Mouse (Mus musculus) embryonic facial prominence, embryonic 13.5 days (tissue): ENCODE results near the gene Pirt. TPM values are rescaled to one million over a fixed set of nuclear protein-coding genes. Genes with fewer than 3 reads are reported as not detected.

Experiments used
- ATAC-seq: fragments of 200-750 bp; cut with Nextera tagmentation; 2 replicates; pipeline ENCODE4 v1.8.0; 2017; ENCODE audit warnings: low read depth; ENCODE audit not compliant: insufficient number of reproducible peaks, insufficient read depth, low FRiP score, low TSS enrichment
- H3K27ac ChIP-seq: fragments of 300-500 bp; sonication (generic); 2 replicates; pipeline ENCODE4 v1.5.1; 2015; ENCODE audit warnings: moderate library complexity, mild to moderate bottlenecking, inconsistent platforms
- H3K27me3 ChIP-seq: fragments of 300-500 bp; sonication (generic); 2 replicates; pipeline ENCODE4 v1.6.1; 2015; ENCODE audit warnings: mild to moderate bottlenecking, inconsistent platforms
- H3K36me3 ChIP-seq: fragments of 300-500 bp; sonication (generic); 2 replicates; pipeline ENCODE4 v1.6.1; 2015; ENCODE audit warnings: mild to moderate bottlenecking, inconsistent platforms
- H3K4me1 ChIP-seq: fragments of 300-500 bp; sonication (generic); 2 replicates; pipeline ENCODE4 v1.6.1; 2015; ENCODE audit warnings: inconsistent platforms
- H3K4me2 ChIP-seq: fragments of 300-500 bp; sonication (generic); 2 replicates; pipeline ENCODE4 v1.6.1; 2015; ENCODE audit warnings: moderate library complexity, mild to moderate bottlenecking, inconsistent platforms
- H3K4me3 ChIP-seq: fragments of 300-500 bp; sonication (generic); 2 replicates; pipeline ENCODE4 v1.5.1; 2015; ENCODE audit warnings: mild to moderate bottlenecking, inconsistent platforms
- H3K9ac ChIP-seq: fragments of 300-500 bp; sonication (generic); 2 replicates; pipeline ENCODE4 v1.6.1; 2015; ENCODE audit warnings: mild to moderate bottlenecking, inconsistent platforms
- H3K9me3 ChIP-seq: fragments of 300-500 bp; sonication (generic); 2 replicates; pipeline ENCODE4 v1.6.1; 2016; ENCODE audit warnings: inconsistent platforms
- WGBS: fragments of 180-500 bp; shearing (Covaris S2); methylation state at CpG from one replicate; pipeline ENCODE4 v1.1.7; 2015; ENCODE audit warnings: mixed read lengths; 5-methylcytosine and 5-hydroxymethylcytosine counted together
- polyA plus RNA-seq: library from polyadenylated mRNA; unstranded; fragments of >200 nt; fragmentation: Nextera tagmentation; extraction: Ambion mirVana; gene quantifications from 2 replicates; pipeline ENCODE4 v1.2.1, GENCODE M21; 2015

The Pirt gene
- polyA plus RNA-seq, 1 experiment from 2014 or later = 0.51 TPM

DNA sequence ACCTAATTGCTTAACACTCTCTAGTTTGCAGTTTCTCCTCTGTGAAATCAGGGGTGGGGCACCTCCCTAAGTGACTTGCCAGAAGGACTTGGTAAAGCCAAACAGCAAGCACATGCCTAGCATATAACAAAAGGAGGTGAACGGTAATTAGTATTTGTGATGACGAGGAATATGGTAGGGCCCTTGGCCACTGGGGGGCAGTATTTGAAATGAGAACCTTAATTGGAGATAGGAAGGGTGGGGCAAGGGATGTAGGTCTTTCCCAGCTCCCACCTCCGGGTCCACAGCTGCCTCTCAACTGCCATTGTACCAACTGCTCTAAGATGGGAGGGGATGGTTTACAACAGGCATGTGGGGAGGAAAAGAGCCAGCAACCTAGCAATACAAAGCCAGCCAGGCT lies 2.5 kb downstream of the Pirt start:
- Histone ChIP-seq H3K27ac (no peak overlapping the region), H3K36me3 (no peaks in the 10 kb centered on the region), H3K9ac (no peak overlapping the region), H3K4me2 (no peak overlapping the region), H3K4me1 (no peaks in the 10 kb centered on the region), H3K27me3 (no peaks in the 10 kb centered on the region), H3K4me3 (no peak overlapping the region), H3K9me3 (no peaks in the 10 kb centered on the region)
- no peak for ATAC-seq
- 29% methylated on average over 3 of the region's 3 CpGs for WGBS

DNA sequence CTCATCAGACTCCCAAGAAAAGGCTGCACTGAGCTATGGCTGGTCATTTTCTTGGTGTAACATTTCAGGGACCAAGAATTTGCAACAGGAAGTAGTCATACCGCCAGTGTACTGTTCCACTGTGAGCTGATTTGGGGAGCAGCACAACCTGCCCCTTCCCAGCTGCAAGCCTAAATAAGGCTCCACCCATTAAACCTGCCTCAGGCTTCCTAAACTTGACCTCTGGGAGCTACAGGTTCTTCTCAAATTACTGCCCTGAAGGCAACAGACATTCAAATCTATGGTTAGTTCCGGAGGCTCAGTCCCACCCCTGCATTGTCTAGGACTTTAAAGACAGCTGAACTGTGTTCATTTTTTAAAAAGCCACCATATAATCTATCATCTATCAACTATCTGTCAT lies 8.2 kb downstream of the Pirt start:
- Histone ChIP-seq H3K4me1 (0 out of 2 replicates have a peak, but pooled peaks cover 11% of the 10 kb centered on the region), H3K27ac (no peak overlapping the region), H3K9ac (no peak overlapping the region), H3K27me3 (no peaks in the 10 kb centered on the region; the same call in 1 of the 2 replicates), H3K9me3 (no peaks in the 10 kb centered on the region), H3K36me3 (no peaks in the 10 kb centered on the region), H3K4me2 (no peak overlapping the region), H3K4me3 (no peak overlapping the region)
- 26% methylated on average over 2 of the region's 2 CpGs for WGBS
- ATAC-seq = no peak

DNA sequence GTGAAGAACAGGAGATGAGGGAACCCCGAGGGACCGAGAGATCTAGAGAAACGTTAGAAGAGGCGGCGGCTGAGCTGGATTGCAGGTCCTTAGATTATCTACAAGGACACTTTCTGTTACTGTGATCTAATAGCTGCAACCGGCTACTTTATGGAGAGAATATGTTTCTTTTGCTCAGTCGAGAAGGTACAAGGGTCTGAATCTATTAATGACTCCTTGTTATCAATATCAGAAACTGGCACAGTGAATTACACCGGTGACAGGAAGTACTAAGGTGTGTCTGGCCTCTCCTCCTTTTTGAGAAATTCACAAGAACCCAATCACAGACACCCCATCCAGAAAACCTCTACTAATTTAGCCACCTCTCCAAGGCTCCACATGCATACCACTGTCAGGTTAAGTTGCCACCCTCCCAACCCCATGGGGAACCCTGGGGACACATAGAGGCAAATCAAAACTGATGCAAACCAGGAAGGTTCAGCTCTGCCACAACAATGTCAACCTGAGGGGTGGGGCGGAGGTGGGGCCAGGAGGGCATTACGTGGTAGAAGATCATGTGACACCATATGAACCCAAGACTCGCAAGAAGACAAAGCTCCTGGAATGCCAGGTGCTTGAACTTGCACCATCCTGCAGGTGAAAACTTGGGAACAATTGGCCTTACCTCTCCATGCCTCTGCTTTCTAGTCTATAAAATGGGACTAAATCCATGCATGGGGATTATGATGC lies 12.5 kb downstream of the Pirt start:
- Histone ChIP-seq H3K4me2 (no peak overlapping the region), H3K27me3 (no peaks in the 10 kb centered on the region; the same call in 1 of the 2 replicates), H3K27ac (no peak overlapping the region), H3K4me3 (no peak overlapping the region), H3K36me3 (no peaks in the 10 kb centered on the region), H3K4me1 (0 out of 2 replicates have a peak, but pooled peaks cover 11% of the 10 kb centered on the region), H3K9me3 (no peaks in the 10 kb centered on the region), H3K9ac (no peak overlapping the region)
- WGBS = 74% methylated on average over 11 of the region's 11 CpGs
- ATAC-seq = no peak

DNA sequence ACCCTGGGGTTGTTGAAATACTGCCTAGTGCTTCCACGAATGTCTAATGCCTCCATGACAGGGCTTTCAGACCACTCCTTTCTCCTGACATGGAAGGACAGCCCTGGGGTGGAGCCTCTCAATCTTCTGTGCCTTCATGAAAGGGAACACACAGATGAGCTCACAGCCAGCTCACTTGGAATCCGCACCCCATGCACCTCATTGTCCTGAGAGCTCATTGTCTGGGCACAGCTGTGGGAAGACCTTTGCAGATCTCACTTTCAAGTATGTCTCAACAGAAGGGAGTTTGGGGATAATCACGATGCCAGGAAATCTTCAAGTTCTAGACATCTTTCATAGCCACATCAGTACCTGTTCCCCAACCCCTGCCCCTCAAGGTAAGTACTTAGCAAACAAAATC lies 16.5 kb downstream of the Pirt start:
- Histone ChIP-seq H3K4me1 (0 out of 2 replicates have a peak, but pooled peaks cover 2% of the 10 kb centered on the region), H3K4me2 (no peak overlapping the region), H3K9me3 (no peaks in the 10 kb centered on the region), H3K27ac (no peak overlapping the region), H3K9ac (no peak overlapping the region), H3K4me3 (no peak overlapping the region), H3K27me3 (no peaks in the 10 kb centered on the region; the same call in 1 of the 2 replicates), H3K36me3 (no peaks in the 10 kb centered on the region)
- WGBS = 69% methylated on average over 3 of the region's 3 CpGs
- ATAC-seq = no peak

DNA sequence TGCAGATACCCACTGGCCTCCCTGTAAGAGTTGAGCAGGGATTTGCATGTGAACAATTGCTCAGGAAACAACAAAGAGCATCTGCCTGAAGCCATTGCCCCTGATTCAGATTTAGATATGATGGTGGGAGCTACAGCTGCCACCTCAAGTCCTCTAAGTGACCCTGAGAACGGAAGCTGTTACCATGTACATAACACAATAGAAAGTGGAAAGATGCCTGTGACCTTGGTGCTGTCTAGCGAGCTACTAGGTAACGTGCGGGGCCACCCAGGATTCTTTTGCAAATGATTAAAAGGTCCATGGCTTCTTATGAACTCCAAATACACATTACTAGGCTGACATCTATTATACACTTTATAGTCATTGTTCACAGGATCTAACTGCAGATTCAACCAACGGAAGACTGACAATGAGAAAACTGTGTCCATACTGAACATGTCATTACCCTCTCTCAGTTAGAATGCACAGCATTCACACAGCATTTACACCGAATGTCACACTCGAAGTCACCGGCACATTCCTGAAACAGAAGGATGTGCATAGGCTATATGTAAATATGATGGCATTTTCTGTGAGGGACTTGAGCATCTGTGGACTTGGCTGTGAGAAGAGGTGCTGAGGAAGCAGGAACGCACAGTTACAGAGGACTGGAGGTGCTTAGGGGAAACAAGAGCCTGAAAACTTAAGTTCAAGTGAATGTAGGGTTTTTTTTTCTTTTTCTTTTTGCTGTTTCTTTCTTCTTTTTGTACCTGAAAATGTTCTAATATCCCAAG lies 21.2 kb downstream of the Pirt start:
- no peak overlapping the region for H3K4me2 ChIP-seq
- no peaks in the 10 kb centered on the region for H3K4me1 ChIP-seq
- no peaks in the 10 kb centered on the region for H3K9me3 ChIP-seq
- no peaks in the 10 kb centered on the region; the same call in 1 of the 2 replicates for H3K27me3 ChIP-seq
- 80% methylated on average over 9 of the region's 9 CpGs for WGBS
- no peak for ATAC-seq
- H3K27ac ChIP-seq = no peak overlapping the region
- H3K36me3 ChIP-seq = no peaks in the 10 kb centered on the region
- no peak overlapping the region for H3K4me3 ChIP-seq
- H3K9ac ChIP-seq = no peak overlapping the region

DNA sequence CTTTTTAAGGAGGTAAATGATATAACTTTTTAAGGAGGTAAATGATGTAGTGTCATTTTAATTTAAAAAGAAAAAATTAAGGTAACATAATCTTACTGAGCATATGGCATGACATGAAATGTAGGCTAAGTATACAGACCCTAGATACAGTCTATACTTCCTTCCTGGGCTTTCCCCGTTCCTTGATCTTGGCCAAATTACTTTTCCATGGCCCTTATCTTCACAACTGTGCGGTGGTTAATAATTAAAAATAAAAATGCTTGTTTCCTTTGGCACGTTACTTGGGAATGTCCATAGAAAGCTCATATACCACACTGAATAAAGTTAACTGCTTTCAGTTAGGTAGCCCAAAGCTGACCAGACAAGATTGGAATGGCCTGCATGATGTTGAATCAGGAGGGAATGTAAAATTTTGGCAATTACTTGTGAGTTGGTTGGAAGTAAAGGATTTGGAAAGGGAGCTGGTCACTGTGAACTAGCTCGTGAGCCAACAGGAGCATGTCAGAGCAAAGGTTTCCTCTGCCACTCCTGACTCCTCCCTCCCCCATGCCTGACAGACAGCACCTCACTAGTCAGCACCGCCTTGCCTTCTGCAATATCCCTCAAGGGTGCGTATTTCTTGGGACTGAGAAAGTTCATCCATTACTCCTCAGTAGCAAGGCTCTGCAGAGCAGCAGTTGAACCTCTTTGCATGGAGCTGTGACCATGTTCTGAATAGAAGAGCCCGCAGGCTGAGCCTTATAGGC lies 22.8 kb downstream of the Pirt start:
- ATAC-seq = no peak
- H3K4me1 ChIP-seq = no peaks in the 10 kb centered on the region

DNA sequence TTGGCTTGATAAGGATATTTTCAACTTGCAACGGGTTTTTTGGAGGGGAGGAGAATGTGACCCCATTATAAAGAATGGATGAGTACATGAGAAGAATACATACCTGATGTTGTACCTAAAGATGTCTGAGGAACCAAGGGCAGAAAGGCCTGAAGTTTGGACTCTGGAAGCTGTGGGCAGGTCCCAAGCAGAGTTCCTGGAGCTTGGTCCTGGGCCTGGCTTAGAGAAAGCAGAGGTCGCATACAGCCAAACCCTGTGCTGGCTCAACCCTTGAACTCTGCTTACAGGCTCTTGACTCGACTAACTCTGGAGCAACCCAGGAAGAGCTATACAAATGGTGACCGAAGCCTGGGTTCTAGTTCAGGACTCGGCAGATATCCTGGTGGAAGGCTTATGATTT lies 30.2 kb downstream of the Pirt start:
- H3K4me2 ChIP-seq = no peak overlapping the region
- no peak overlapping the region for H3K4me3 ChIP-seq
- H3K27ac ChIP-seq = no peak overlapping the region
- ATAC-seq = no peak
- H3K36me3 ChIP-seq = no peaks in the 10 kb centered on the region
- H3K9me3 ChIP-seq = no peaks in the 10 kb centered on the region
- no peak overlapping the region for H3K9ac ChIP-seq
- no peaks in the 10 kb centered on the region for H3K27me3 ChIP-seq
- WGBS = 87% methylated on average over 5 of the region's 5 CpGs
- H3K4me1 ChIP-seq = no peaks in the 10 kb centered on the region

More for the DNA sequence above, 22.8 kb downstream of the Pirt start:
- Histone ChIP-seq H3K9ac (no peak overlapping the region), H3K27me3 (no peaks in the 10 kb centered on the region; the same call in 1 of the 2 replicates), H3K36me3 (no peaks in the 10 kb centered on the region), H3K27ac (no peak overlapping the region), H3K4me2 (no peak overlapping the region), H3K9me3 (no peaks in the 10 kb centered on the region), H3K4me3 (no peak overlapping the region)
- 77% methylated on average over 7 of the region's 7 CpGs for WGBS

DNA sequence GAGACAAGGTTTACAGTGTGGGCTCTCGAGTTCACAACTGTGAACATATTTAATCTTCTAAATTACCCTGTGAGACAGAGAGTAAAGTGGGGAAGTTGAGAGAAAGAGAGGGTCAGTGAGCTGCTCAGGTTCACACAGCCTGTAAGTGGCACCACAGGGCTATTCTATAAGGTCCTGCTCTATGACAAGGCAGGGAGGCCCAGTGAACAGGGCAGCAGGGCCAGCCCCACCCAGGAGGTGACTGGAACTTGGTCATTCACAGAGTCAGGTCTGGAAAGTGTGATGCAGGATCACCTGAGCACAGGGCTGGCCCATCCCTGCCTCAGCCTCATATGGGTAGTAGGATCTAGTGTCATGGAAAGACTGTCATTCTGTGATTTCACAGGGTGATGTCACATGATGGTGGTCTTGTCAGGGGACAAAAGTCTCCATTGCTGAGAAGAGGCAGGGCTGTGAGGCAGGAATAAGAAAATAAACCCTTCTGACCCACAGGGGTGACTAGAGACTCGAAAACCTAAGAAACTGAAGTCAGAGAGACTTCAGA lies 33.5 kb downstream of the Pirt start:
- no peak for ATAC-seq
- no peaks in the 10 kb centered on the region for H3K4me1 ChIP-seq
- H3K27ac ChIP-seq = no peak overlapping the region
- no peaks in the 10 kb centered on the region for H3K27me3 ChIP-seq
- H3K9me3 ChIP-seq = no peaks in the 10 kb centered on the region
- H3K9ac ChIP-seq = no peak overlapping the region
- H3K4me2 ChIP-seq = no peak overlapping the region
- WGBS = 51% methylated on average over 2 of the region's 2 CpGs
- no peak overlapping the region for H3K4me3 ChIP-seq
- H3K36me3 ChIP-seq = no peaks in the 10 kb centered on the region

DNA sequence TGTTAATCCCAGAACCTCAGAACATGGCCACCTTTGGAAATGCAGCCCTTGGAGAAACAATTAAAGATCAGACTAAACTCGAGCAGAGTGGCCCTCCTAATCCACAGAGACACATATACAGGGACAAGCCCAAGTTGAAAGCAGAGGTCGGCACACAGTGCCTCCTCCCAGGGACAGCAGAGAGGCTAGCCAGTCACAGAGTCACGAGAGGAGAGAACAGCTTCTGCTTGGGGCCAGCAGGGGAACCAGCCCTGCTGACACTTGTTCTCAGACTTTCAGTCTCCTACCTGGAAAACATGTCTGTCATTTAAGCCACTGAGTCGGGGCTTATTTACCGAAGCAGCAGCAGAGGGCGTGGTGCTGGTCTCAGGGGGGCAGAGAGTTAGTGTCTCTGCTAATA lies 34.7 kb downstream of the Pirt start:
- WGBS = 65% methylated on average over 6 of the region's 6 CpGs
- no peak for ATAC-seq
- H3K4me2 ChIP-seq = no peak overlapping the region
- no peaks in the 10 kb centered on the region for H3K27me3 ChIP-seq
- no peak overlapping the region for H3K9ac ChIP-seq
- H3K36me3 ChIP-seq = no peaks in the 10 kb centered on the region
- H3K4me3 ChIP-seq = no peak overlapping the region
- H3K27ac ChIP-seq = no peak overlapping the region
- H3K9me3 ChIP-seq = no peaks in the 10 kb centered on the region
- H3K4me1 ChIP-seq = no peaks in the 10 kb centered on the region

DNA sequence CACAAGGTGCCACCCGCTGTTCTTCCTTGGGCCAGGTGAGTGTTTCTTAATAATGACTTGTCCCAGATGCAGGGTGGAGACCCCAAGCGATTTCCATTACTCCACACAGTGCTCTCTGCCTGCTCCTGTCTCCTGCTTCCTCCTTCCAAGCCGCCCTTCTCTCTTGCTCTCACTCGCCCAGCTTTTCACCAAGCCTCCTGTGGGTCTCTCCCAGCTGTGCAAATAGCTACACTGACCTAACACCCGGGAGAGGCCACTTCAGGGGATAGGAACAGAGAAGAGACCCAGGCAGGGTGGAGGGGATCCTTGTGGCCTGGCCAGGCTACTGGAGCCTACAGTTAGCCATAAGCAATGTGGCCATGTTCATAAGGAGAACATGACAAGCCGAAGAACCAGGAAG lies 35.1 kb downstream of the Pirt start:
- Histone ChIP-seq H3K27me3 (no peaks in the 10 kb centered on the region), H3K36me3 (no peaks in the 10 kb centered on the region), H3K4me2 (no peak overlapping the region), H3K9me3 (no peaks in the 10 kb centered on the region), H3K27ac (no peak overlapping the region), H3K4me1 (no peaks in the 10 kb centered on the region), H3K4me3 (no peak overlapping the region), H3K9ac (no peak overlapping the region)
- no peak for ATAC-seq
- 80% methylated on average over 6 of the region's 6 CpGs for WGBS

DNA sequence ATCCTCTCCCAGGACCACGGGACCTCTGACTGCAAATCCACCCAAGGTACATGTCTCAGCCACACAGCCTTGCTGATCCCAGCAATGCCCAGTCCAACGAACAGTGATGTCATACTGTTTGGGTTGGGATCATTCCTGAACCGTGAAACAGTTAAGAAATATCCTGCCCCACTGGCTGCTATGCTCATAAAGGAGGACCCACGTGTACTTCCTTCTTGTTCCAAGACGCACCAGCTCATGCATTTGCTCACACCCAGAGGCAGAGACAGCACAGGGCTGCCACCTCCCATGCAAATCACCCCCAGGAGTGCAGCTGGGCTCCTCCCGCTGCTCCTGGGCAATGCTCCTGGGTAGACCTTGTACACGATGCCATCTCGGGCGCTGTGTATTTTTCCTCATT lies 44.5 kb downstream of the Pirt start, which contains the start of gene Tmem238l:
Gene Tmem238l (plus strand): TSS at position 336 of the 400 bp plus-strand sequence.
- H3K9me3 ChIP-seq = no peaks in the 10 kb centered on the region

More for the DNA sequence above, 44.5 kb downstream of the Pirt start, which contains the start of gene Tmem238l:
- Histone ChIP-seq H3K27me3 (no peaks in the 10 kb centered on the region), H3K4me3 (no peak within 1 kb of the TSS), H3K4me2 (no peak within 1 kb of the TSS), H3K27ac (no peak within 1 kb of the TSS), H3K36me3 (no peaks in the 10 kb centered on the region), H3K9ac (no peak within 1 kb of the TSS), H3K4me1 (no peaks in the 10 kb centered on the region)
- no peak for ATAC-seq
- 80% methylated on average over 9 of the region's 9 CpGs for WGBS
